Mouse (Mus musculus): Measurements from ENCODE around the gene B3gat1.

B3gat1 gene

GRCm38 (mm10) chr9:26733206-26733891 lies at the start of gene B3gat1:
B3gat1 (plus strand) TSS chr9:26733728.
- DNase-seq (ENCODE audit: low read depth), result no peak

GRCm38 (mm10) chr9:26689171-26689570 lies 44.4 kb upstream of the B3gat1 start:
- no peak for DNase-seq (ENCODE audit: low read depth)

GRCm38 (mm10) chr9:26689956-26690698 lies 43.4 kb upstream of the B3gat1 start:
- DNase-seq (ENCODE audit: low read depth), result no peak

- no peak for DNase-seq (ENCODE audit: low read depth)
Measured at GRCm38 (mm10) chr9:26692641-26693040, 40.9 kb upstream of the B3gat1 start.

GRCm38 (mm10) chr9:26694656-26695055 lies 38.9 kb upstream of the B3gat1 start:
- no peak for DNase-seq (ENCODE audit: low read depth)

- no peak for DNase-seq (ENCODE audit: low read depth)
Measured at GRCm38 (mm10) chr9:26695178-26695577, 38.4 kb upstream of the B3gat1 start.

- DNase-seq (ENCODE audit: low read depth), result no peak
Measured at GRCm38 (mm10) chr9:26698286-26698685, 35.2 kb upstream of the B3gat1 start.

- no peak for DNase-seq (ENCODE audit: low read depth)
Measured at GRCm38 (mm10) chr9:26700329-26700728, 33.2 kb upstream of the B3gat1 start.

GRCm38 (mm10) chr9:26718388-26718787 lies 15.1 kb upstream of the B3gat1 start:
- no peak for DNase-seq (ENCODE audit: low read depth)

- no peak for DNase-seq (ENCODE audit: low read depth)
Measured at GRCm38 (mm10) chr9:26721771-26722170, 11.8 kb upstream of the B3gat1 start.

- DNase-seq (ENCODE audit: low read depth), result no peak
Measured at GRCm38 (mm10) chr9:26725709-26726108, 7.8 kb upstream of the B3gat1 start.

- DNase-seq (ENCODE audit: low read depth), result no peak
Measured at GRCm38 (mm10) chr9:26727445-26727844, 6.1 kb upstream of the B3gat1 start.

- DNase-seq (ENCODE audit: low read depth), result no peak
Measured at GRCm38 (mm10) chr9:26728556-26728955, 5.0 kb upstream of the B3gat1 start.

- no peak for DNase-seq (ENCODE audit: low read depth)
Measured at GRCm38 (mm10) chr9:26733986-26734385, 458 bp downstream of the B3gat1 start.

GRCm38 (mm10) chr9:26737116-26737515 lies 3.6 kb downstream of the B3gat1 start:
- no peak for DNase-seq (ENCODE audit: low read depth)

GRCm38 (mm10) chr9:26742817-26743216 lies 9.3 kb downstream of the B3gat1 start:
- no peak for DNase-seq (ENCODE audit: low read depth)

GRCm38 (mm10) chr9:26747121-26747520 lies 13.6 kb downstream of the B3gat1 start:
- DNase-seq (ENCODE audit: low read depth), result no peak

- DNase-seq (ENCODE audit: low read depth), result no peak
Measured at GRCm38 (mm10) chr9:26748893-26749292, 15.4 kb downstream of the B3gat1 start.

- DNase-seq (ENCODE audit: low read depth), result no peak
Measured at GRCm38 (mm10) chr9:26760081-26760480, 26.6 kb downstream of the B3gat1 start.

GRCm38 (mm10) chr9:26760576-26760975 lies 27.0 kb downstream of the B3gat1 start:
- no peak for DNase-seq (ENCODE audit: low read depth)

GRCm38 (mm10) chr9:26762477-26762876 lies 28.9 kb downstream of the B3gat1 start:
- no peak for DNase-seq (ENCODE audit: low read depth)

- DNase-seq (ENCODE audit: low read depth), result no peak
Measured at GRCm38 (mm10) chr9:26768181-26768580, 34.7 kb downstream of the B3gat1 start.

GRCm38 (mm10) chr9:26775700-26776099 lies 42.2 kb downstream of the B3gat1 start:
- no peak for DNase-seq (ENCODE audit: low read depth)
